Mouse (Mus musculus): ENCODE results near the gene Themis.

Themis gene

DNA sequence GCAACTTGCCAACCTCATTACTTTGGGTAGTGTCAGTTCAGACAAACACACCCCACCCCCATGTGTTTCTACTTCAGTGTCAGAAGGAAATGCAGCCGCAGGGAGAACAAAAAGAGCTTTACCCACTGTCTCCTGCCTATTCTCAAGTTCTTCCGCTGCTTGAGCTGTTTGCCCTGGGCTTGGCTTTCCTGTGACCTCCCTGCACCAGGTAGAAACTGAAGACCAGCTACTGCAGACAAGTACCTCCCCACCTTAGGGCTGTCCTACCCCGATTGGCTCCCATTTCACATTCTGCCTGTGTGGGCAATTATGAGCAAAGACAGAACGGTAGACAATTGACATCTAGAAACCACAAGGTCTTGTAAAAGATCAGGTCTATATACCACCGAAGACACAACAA lies at the start of gene Themis:
Themis (plus strand) TSS at position 100 of the 400 bp plus-strand sequence.
- DNase-seq (ENCODE audit: low read depth, low spot score), result no peak

DNA sequence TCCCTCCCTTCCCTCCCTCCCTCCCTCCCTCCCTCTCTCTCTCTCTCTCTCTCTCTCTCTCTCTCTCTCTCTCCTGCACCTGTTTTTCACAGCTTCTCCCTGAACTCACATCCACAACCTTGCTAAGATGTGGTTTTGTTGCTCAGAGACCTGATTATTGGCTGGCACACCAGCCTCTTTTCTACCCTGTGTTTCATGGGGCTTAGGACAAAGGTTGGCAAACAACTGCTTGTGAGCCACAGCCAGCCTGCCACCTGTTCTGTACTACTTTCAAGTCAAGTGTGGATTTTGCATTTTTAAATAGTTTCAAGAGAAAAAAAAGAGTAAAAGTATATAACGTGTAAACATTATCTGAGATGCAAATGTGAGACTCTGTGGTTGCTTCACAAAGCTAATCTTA lies 48.7 kb upstream of the Themis start:
- no peak for DNase-seq (ENCODE audit: low read depth, low spot score)

DNA sequence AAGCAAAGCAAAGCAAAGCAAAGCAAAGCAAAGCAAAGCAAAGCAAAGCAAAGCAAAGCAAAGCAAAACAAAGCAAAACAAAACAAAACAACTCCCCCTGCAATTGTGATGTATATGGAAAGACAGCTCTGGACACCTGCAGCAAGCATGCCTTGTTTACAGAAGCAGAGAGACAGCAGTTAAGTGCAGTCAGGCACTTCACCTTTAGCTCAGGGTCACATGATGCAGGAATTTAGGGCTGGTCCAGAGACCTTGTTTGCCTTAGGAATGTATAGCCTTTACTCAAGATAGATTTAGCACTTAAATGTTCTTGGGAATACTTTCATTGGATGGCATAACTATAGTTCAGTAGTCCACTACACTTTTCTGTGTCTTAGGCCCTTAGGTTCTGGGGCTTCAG lies 32.1 kb upstream of the Themis start:
- DNase-seq (ENCODE audit: low read depth, low spot score), result peak; percentile 4

DNA sequence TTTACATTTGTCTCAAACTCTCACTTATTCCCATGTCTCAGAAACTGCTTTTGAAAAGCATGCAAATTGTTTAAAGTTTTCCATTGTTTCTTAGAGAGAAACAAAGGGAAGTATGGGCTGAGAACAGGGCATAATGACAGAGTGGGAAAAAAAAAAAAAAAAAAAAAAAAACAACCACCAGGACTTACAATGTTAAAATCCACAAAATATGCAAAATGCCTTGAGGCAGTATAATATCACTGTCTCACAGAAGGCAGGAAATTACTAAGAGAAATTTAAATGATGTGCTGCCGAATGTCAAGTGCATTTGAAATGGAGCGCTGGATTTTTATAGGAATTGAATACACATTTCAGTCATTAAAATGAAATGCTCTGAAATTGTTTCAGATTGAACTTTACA lies 26.3 kb upstream of the Themis start:
- DNase-seq (ENCODE audit: low read depth, low spot score), result no peak

DNA sequence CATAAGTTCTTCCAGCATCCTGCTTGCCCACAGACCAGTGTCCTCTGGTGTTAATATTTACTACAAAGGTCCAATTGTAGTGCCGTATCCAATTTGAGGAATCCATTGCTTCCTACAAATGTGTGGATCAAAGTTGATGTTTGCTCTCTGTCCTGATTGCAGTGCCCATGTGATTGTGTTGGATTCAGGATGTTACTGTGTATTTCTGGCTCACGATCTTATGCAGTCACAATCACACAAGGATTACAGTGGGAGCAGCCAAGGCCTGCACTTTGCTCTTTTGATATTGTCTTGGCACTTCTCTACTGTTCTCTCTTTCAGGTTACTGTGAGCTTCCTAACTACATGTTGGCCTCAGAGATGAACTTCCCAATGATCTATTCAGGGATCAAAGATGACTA lies 20.3 kb upstream of the Themis start:
- DNase-seq (ENCODE audit: low read depth, low spot score), result no peak

DNA sequence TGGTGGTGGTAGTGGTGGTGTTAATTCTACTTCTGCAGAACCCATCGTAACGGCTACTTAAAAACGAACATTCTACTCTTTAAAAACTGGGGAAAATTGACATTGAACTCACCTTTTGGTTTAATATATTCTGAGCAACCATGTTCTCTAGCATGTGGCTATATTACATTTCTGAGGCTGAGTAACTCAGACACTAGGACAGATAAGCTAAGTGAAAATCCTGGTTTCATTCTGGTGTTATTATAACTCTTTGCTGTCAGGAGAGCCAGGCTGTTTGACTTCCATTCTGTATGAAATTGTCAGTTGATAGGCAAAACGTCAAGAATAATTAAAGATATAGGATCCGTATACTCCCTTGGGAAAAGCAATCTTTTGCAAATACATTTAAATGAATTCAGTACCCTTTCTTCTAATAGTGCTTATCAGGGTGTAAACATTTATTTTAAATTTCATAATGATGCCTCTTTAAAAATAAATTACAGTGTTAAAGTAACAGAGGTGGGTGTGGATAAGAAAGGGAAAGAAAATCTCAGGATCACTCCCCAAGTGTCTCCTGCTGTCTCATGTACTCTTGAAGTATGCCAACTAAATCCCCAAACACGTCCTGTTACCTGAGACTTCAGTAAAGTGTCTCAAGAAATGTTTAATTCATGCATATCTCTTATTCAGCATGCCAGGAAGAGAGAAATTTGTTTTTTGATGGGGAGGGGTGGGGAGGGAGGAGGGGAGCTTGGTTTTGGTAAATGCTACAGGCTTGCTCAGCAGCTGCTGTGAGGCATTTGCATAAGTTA lies 18.9 kb upstream of the Themis start:
- no peak for DNase-seq (ENCODE audit: low read depth, low spot score)

DNA sequence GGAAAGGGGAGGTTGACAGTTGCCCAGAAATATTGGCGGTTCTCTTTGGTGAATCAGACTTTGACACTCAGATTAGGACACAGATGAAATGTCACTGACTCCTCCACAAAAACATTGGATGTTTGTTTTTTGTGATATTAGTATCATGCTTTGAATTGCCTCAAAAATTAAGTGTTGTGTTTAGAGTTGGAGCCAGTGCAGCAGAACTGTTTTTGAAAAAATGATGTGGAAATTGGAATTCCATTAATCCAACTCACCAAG lies 18.3 kb upstream of the Themis start:
- DNase-seq (ENCODE audit: low read depth, low spot score), result no peak

DNA sequence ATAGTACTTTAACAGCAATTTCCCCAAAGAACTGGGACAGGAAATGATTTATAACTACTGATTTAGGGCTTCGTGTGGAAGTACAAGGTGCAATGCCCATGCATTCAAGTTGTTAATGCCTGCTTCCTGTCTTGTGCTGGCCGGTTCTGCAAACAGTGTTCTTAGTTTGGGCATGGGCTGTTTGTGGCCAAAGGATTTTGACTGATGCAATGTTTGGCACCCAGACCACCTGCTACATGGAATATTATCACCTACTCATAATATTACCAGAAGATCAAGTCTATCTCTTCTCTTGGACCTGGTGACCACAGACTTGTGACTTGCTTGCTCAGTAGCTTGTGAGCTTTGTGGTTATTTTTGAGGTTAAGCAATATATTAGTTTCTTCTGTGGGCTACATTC lies 16.2 kb upstream of the Themis start:
- no peak for DNase-seq (ENCODE audit: low read depth, low spot score)

DNA sequence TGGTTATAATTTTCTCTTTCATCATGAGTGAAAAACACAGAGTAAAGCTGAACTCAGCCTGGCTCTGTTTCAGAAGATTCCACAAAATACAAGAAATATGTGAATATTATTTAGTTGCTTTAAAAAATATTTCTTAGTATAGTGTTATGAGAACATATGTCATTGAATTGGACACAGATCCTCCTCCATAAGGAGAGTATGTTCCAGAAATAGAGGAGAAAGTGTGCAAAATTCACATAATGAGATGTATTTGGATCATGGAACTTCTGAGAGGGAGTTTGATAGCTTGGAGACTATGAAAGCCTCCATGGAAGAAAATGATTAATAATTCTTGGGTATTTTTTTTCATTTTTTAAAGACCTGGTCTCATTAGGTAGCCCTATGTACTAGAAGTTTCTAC lies 13.4 kb upstream of the Themis start:
- no peak for DNase-seq (ENCODE audit: low read depth, low spot score)

DNA sequence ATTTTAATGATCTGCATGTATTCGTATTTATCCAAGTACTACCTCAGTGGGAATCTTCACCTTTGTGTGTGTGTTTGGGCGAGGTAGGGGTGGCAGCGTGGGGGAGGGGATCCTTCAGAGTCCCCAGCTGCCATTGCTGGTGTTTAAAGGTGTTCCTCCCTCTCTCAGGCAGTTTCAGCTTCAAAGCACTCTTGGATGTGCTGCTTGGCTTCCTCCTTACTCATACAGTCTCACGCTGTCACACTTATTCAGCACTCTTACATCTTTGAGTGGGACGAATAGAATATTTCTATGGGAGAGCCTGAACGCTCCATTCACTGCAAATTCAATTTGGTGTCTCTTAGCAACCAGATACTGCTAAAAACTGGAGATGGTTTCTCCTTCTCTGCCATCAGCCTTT lies 3.0 kb upstream of the Themis start:
- DNase-seq (ENCODE audit: low read depth, low spot score), result no peak

DNA sequence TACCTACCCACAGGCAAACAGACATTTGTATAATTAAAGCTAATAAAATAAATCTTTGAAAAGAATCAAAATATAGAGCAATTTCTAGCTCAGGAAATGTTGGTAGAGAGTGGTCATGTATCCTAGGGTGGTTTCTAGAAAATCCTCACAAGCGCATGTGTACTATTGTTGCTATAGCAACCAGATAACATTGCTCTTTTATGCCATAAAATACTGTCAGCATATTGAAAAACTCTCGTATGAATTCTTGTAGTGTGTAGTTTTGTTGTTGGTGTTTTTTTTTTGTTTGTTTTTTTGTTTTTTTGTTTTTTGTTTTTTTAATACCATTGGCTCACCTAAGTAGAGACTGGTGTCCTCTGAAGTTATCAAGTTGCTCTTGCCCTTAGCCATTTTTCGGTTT lies 5.8 kb downstream of the Themis start:
- DNase-seq (ENCODE audit: low read depth, low spot score), result no peak

DNA sequence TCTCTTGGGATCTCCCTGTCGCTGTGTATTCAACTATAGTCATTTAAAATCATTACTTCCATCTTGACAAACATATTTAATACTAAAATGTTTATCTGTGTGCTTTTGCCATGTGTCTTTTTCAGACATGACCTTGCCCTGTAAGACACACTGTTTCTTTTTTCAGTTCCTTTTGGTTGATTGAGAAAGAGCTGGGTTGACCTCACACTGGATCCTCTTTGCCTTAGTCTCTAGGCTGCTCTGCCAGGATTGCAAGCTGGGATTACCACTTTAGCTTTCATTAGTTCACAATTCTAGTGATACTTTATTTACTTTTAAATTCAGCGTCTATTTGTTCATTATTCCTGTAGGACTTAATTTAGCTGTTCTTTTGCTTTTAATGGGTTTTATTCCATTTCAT lies 7.2 kb downstream of the Themis start:
- DNase-seq (ENCODE audit: low read depth, low spot score), result no peak

DNA sequence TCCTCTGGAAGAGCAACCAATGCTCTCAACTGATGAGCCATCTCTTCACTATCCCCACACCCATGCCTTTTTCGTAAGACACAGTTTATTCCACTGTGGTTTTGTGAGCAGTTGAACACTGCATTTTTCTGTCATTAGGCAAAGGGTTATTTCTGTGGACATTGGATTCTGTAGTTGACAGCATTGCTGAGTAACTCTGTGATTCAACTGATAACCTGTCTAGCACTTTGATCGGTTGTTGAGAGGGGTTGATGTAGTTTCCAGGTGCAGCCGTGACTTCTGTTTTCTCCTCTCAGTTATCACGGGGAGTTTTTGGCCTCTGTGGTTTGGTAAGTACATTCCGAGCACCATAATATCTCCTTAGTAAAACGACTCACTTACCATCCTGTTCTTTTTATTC lies 26.8 kb downstream of the Themis start:
- no peak for DNase-seq (ENCODE audit: low read depth, low spot score)

DNA sequence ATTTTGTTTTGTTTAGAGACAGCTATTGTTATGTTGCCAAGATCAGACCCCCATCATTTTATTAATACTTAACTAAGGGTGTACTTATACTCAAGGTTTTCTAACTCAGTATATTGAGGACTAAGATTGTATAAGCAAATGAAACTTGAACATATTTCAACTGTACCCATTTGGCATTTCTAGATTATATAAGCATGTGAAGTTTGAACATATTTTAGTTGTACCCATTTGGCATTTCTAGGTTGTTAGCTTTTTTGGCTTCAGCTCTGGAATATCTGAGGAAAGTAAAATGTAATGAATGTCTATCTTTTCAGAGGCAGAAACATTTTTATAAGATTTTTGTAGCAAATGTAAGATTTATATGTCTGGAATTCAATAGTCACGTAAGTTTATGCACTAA lies 27.9 kb downstream of the Themis start:
- DNase-seq (ENCODE audit: low read depth, low spot score), result no peak

DNA sequence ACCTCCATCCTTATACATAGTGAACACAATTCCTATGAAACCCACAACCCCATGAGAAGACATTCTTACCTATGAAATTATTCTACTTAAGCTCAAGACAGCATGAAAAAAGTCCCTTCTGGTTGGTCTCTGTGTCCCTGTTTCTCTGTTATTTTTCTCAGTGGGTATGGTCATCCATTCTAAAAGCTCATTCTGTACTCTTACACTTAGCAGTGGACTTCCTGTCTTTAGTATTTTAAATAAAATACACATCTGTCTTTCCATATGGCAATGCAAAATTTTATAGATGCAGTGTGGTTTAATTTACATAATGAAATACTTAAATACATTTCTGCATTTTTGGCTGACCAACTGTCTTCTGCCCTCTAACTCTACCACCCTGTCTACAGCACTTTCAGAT lies 30.0 kb downstream of the Themis start:
- DNase-seq (ENCODE audit: low read depth, low spot score), result no peak

DNA sequence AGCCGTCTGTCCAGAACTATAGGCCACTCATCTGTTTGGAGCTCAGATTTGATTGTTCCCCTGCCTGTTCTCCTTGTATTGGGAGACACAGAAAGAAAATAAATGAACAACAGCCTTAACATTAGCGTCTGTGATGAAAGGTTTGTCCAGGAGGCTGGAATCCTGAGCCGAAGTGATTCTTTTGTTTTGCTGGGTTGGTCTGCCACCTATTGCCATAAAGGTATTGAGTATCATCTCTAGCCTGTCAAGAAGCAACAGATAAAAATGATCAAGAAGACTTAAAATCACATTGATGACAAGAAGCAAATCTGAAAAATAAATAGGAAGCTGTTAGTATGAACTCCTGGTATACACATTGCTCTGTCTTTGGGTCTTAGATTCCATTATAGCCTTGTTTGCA lies 53.7 kb downstream of the Themis start:
- DNase-seq (ENCODE audit: low read depth, low spot score), result no peak

DNA sequence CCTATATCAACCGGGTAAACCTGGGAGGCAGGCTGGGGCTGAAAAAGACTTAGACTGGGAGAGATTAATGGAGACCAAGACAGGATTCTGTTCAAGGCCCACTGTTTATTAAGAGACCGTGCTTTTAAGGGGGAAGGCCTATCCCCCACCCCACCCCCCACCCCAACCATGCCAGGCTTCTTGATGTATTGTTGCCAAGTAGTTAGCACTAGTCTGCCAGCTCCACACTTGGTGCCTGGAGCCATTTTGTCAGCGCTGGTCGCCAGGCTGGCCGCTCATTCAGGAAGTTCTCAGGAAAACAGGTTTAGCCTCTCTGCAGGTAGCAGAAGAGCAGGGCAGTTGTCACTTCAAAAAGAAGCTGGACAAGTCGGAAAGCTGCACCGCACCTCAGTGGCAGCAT lies 55.1 kb downstream of the Themis start:
- no peak for DNase-seq (ENCODE audit: low read depth, low spot score)

DNA sequence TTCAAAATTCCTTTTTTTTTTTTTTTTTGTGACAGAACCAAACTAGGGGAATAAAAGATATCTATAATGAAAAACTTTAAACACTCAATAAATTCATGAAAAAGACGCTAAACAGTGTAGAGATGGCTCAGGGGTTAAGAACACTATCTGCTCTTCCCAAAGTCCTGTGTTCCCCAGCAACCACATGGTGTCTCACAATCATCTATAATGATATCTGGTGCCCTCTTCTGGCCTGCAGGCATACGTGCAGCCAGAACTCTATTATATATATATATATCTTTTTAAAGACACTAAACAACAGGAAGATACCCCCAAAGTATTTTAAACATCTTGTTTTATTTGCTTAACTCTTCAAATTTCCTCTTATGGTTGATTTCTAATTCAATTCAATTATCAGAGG lies 62.0 kb downstream of the Themis start:
- peak; percentile 39 for DNase-seq (ENCODE audit: low read depth, low spot score)

DNA sequence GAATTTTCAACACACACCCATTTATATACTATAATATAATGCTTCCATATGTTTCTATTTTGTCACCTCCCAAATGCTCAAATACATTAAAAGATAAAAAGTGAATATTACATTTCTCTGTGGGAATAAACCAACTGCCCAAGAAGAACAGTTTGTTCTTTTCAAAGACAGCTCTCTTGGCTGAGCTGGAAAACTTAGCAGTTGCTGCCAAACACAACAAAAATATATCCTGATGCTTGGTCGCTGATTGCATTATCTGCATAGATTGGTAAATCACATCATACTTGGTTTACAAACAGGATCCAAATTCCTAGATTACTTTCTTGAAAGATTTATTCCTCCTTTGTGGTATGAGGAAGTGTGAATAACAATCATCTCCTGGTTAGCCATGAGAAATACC lies 69.8 kb downstream of the Themis start:
- DNase-seq (ENCODE audit: low read depth, low spot score), result no peak

DNA sequence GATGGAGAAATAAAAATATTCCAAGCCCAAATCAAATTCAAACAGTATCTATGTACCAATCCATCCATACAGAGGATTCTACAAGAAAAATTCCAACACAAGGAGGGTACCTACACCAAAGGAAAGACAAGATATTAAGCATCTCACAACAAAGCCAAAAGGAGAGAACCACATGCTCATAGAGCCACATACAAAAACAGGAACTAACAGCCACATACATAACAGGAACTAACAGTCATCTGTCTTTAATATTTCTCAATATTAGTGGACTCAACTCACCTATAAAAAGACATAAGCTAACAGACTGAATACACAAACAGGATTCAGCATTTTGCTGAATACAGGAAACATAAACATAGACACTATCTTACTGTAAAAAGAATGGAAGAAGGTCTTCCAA lies 78.3 kb downstream of the Themis start:
- no peak for DNase-seq (ENCODE audit: low read depth, low spot score)

DNA sequence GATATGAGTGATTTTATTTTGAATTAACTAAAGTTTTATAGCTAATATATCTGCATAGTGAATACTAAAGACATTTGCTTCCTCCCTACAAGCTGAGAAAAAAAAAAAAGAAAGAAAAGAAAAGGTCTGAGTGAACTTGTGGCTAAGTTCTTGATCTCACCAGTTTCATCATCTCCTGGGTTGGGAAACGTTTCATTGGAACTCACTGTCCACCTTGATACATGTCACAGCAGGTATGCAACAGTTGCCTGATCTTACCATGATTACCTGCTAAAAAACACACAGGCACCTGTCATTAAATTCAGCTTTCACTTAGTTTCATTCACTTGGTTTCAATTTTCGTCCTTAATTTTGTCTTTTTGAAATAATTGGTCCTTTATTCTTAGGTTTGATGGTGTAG lies 85.2 kb downstream of the Themis start:
- DNase-seq (ENCODE audit: low read depth, low spot score), result no peak

DNA sequence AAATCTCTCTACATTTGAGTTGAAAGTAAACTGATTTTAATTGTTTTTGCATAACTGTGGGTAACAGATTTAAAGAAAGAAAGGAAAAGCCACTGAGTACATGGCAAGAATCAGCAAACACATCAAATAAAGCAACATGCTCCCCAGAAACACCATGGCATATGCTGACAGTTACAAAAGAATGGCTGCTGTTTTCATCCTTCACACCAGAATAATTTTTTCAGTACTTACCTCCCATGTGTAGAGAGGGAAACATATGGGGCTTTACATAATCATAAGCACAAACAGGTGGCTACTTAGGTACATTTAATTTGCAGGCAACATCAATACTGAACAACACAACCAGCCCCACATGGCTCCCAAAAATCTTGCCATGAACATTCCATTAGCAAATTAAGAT lies 86.8 kb downstream of the Themis start:
- DNase-seq (ENCODE audit: low read depth, low spot score), result no peak

DNA sequence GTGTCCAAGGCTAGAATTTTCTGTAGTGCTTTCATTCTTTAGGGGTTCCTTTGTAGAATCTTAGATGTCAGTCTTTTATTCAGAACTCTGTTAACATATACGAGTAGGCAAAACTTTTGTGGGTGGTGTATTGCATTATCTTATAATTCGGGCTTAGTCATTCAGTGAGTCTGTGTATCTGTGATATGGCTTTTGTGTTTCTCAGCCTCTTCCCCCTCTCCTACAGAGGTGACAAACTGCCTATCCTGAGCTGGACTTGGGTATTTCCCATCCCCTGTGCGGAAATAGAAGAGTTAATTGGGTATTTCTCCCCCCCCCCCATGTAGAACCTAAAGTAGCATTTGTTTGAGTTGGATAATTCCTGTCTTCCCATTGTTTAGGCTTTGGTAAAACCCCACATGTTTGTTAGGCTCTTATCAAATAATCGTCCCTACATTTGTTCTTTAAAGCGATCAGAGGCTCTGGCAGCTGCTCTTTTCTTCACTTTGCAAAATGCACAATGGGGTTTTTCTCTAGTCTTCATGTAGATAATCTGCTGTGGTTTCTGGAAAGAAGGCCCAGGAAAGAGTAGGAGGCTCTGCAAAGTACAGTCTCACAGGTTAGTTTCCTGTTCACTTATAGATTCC lies 108.7 kb downstream of the Themis start:
- no peak for DNase-seq (ENCODE audit: low read depth, low spot score)

DNA sequence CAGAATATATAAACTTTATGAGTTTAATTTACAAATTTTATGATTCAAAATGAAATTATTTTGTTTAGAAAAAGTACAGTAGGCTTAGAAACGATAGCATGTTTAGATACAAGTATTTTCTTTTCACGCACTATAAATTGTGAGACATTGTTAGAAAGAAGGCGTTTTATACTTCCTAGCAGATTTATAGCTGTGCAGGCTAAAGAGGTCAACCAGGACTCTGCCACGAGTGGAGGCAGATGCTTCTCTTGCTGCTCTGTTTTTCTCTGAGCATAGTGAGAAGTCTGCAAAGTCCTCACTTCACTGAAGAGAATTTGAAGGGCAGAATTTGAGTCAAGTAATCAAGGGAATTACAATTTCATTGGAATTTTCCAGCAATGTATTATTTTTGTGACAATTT lies 131.3 kb downstream of the Themis start:
- peak; percentile 19 for DNase-seq (ENCODE audit: low read depth, low spot score)
